Mouse (Mus musculus) cerebellum, postnatal 4 days (tissue): ENCODE measurements around the gene Tmem41a.
"Not testable (repeated sequence)": the region's sequence is repeated elsewhere in the genome, so short reads cannot be mapped to it uniquely, and the experiment has no call there.

Experiments
- DNase-seq, 2 experiments: peaks; one replicate each; pipeline ENCODE4 v3.0.0; 2022; ENCODE audit warnings: low spot score in 2 of 2, mixed read lengths in 1 of 2

The Tmem41a gene

DNA sequence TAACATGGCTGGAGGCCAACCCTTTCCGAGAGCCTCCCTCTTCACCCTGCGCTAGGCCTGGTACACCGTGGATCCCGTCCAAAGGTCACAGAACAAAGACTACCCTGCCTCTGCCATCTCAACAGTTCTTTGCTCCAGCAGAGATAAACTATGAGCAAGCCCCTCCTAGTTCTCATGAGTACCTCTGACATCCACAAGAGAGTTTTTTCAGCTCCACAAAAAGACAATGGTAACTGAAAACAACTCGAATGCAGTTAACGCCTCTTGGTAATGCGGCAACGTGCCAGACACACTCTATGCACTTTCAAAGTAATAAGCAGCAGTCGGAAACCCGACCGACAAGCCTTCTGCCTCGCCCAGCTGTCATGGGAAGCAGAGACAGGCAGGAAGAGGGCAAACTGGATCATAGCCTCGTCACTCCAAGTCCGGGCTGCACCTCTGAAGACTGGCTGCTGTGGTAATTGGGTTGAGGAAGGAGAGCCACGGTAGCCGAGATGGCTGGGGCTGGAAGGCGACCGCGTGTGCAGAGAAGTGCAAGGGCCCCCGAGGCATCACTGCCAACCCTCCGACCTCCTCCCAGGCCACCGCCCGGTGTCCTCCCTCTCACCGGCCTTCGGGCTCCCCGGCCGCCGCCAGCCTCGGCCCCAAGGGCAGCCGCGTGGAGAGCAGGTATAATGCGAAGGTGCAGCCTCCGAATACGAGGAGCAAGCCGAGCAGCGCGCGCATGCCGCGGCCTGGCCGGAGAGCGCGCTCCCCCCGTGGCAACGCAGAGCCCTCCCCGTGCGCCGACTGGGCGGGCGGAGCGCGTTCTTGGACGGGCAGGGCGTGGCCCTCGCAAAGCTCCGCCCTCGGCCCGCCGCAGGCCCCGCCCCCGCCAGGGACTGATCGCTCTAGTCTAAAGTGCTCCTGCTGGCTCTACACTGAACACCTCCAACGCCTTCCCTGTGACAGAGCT, at the start of gene Tmem41a:
Gene Tmem41a (minus strand): TSS at position 792 of the 955 bp plus-strand sequence.
- peak; percentile 73 to 87 for DNase-seq

GRCm38 (mm10) chr16:21996402-21996801, 49.0 kb upstream of the Tmem41a start:
- DNase-seq, result no peak

DNA sequence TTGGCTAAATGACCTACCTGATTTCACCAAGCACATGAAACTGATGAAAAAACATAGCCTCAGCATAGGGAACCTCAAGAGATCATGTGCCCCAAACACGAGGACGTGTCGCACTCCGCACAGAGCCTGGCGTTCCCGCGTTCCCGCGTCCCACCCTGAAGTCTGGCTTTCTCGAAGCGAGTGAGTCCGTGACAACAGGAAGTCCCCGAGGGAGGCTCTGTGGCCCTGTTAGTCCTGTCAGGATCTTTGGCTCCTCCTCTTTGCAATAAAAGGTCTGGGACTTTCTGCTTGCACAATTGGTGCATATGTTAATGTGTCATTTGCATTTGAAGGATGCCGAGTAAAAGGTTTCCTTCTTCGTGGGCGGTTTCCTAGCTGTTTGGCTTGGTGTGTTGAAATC, 48.0 kb upstream of the Tmem41a start, which contains the start of gene Liph:
Gene Liph (minus strand): TSS at position 360 of the 400 bp plus-strand sequence.
- DNase-seq, result peak in 1 of 2 experiments; percentile 7

GRCm38 (mm10) chr16:21991774-21992173, 44.4 kb upstream of the Tmem41a start:
- no peak for DNase-seq

GRCm38 (mm10) chr16:21990893-21991292, 43.5 kb upstream of the Tmem41a start:
- not testable (repeated sequence) for DNase-seq

DNA sequence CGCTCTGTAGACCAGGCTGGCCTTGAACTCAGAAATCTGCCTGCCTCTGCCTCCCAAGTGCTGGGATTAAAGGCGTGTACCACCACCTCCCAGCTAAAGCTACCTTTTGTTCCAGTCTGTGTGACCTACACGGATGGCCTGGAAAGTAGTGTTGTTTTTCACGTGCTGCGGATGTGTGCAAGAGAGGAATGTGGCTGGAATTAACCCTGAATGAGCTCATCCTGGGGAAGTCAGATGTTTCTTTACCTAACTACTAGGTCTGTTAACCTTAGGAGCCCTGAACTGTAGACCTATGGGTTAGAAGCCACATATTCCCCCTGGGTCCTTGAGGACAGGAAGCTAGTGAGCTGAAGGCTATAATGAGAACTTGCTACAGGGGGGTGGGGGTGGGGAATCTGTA, 40.6 kb upstream of the Tmem41a start:
- DNase-seq, result no peak

GRCm38 (mm10) chr16:21986191-21986590, 38.8 kb upstream of the Tmem41a start:
- DNase-seq, result no peak

DNA sequence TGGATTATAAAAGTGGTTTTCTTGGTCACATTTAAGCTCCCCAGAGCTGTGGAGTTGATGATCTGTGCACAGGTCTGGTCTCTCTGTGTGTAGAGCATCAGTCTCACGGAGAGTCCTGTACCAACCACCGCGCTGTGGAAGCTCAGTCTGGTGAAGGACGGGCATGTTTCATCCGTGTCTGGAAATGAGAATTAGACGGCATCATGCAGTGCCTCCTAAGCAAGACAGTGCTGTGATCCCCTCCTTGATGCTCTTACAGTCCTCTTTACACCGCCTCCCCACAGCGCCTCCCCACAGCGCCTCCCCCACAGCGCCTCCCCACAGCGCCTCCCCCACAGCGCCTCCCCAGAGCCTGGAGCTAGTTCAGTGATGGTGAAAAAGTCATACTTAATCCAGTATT, 36.7 kb upstream of the Tmem41a start:
- no peak for DNase-seq

- DNase-seq, result no peak
Observed at GRCm38 (mm10) chr16:21983581-21983980, 36.2 kb upstream of the Tmem41a start.

DNA sequence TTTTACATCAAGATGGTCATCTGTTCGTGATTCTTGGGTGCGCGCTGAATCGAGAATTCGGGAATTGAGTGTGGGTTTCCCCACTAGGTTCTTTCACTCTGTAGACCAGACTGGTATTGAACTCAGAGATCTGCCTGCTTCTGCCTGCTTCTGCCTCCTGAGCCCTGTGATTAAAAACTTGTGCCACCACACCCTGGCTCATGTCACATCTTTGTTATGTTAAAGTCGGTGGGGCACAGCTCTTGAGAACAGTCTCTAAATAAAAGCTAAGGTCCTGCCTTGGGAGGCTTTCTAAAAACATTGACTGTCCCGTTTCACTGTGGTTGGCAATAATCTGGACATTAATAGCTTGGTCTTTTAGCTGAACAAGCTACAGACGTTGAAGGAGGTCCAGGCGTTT, 35.8 kb upstream of the Tmem41a start:
- no peak for DNase-seq

DNA sequence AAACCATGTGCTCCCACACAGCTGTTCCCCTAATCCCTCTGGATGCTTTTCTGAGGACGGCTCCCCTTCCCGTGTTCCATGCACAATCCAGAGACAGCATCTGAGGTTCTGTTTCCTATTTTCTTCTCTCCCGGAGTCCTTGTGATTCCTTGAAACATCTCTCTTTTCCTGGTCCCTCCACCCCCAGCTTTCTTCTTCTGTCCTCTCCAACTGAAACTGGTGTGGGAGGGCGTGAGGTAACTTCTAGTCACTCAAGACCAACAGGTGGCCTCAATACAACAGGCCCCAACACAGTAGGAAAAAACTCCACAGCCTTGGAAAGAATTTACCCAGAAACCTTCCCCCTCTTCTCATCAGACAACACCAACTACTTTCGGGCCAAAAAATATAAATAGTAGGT, 30.0 kb upstream of the Tmem41a start:
- no peak for DNase-seq

GRCm38 (mm10) chr16:21976203-21976602, 28.9 kb upstream of the Tmem41a start:
- no peak for DNase-seq

- no peak for DNase-seq
Observed at GRCm38 (mm10) chr16:21971446-21971845, 24.1 kb upstream of the Tmem41a start.

DNA sequence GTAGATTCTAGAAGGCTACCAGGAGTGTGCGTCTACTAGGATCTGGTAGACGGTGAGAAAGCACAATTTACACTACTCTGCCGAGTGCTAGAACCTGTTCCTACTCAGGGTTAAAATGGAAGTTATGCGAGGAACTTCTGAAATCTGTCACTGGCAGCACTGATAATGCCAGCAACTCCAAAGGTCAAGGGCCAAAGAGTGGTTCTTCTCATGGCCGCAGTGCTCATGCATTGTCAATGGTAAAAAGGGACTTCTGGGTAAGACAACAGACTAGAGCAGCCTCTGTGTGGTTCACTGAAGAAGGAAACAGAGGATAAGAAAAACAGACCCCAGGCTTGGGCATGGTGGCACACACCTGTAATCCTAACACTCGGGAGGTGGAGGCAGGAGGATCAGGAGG, 23.2 kb upstream of the Tmem41a start:
- no peak for DNase-seq

GRCm38 (mm10) chr16:21969874-21970273, 22.5 kb upstream of the Tmem41a start:
- no peak for DNase-seq

DNA sequence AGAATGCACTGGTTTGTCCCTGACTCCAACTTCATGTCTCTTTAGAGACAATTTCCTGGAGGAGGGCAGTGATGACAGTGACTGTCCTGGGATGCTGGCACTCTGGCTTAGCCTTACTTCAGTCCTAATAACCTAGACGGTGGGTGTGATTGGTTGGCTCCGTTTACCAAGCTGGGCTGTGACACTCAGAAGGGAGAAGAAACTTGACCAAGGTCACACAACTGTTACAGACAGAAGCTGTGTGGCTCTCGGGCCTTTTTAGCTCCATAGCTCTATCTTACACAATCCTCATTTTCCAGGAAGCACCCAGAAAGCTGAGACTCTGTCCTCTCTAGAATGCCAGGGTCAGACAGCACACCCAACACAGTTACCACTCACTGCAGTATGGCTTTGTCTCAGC, 18.2 kb upstream of the Tmem41a start:
- no peak for DNase-seq

GRCm38 (mm10) chr16:21955591-21955990, 8.2 kb upstream of the Tmem41a start:
- DNase-seq, result no peak

- no peak for DNase-seq
Observed at GRCm38 (mm10) chr16:21928471-21928870, 18.9 kb downstream of the Tmem41a start.

- no peak for DNase-seq
Observed at GRCm38 (mm10) chr16:21916681-21917080, 30.7 kb downstream of the Tmem41a start.

DNA sequence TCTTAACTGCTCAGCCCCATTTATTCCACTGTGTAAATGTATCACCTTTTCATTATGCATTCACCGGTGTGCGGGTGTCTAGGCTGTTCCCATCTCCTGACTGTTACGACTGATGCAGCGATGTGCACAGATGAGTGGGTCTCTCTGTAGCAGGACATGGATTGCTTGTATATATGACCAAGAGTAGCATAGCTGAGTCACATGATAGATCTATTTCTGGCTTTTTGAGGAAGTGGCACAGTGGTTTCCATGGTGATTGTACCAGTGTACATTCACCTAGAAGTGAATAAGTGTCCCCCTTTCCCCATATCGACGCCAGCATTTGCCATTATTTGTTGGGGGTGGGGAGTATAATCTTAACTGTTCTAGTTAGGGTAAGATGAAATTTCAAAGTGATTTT, 34.0 kb downstream of the Tmem41a start:
- no peak for DNase-seq

DNA sequence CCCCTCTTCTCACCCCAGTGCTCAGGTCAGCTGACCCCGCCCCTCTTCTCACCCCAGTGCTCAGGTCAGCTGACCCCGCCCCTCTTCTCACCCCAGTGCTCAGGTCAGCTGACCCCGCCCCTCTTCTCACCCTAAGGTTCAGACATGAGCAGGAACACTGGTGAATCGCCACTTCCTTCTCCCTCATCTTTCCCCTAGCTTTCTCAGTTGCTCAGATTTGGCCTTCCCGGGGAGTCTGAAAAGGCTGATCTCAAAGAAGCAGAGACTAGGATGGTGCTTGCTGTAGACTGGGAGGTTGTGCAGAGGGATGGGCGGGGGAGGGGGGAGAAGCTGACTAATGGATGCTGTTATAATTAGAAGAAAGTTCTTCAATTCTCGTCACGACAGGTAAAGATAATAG, 38.4 kb downstream of the Tmem41a start:
- DNase-seq, result not testable (repeated sequence)

DNA sequence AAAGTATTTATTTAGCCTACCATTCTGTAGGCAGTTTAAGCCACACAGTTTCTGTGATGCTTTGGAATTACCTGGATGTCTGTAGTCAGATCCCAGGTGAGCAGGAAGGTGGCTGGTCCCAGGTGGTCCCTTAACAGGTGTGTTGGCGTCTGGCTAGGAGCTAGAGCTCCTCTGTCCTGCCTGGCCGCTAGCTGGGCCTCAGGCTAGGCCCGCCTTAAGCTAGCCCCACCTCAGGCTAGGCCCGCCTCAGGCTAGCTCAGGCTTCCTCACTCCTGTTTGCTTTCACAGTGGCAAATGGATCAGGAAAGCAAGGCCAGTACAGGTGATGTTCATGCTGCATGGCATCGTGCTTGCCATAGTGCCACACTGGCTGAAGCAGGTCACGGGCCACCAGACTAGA, 40.5 kb downstream of the Tmem41a start:
- no peak for DNase-seq

- no peak for DNase-seq
Observed at GRCm38 (mm10) chr16:21905996-21906395, 41.4 kb downstream of the Tmem41a start.
